In genomic region chr6:127522326-127522725, GRCm38 (mm10) we compare ENCODE assay signal across 30 mouse cellular contexts. TPM values are rescaled to one million over a fixed set of nuclear protein-coding genes. Genes with fewer than 3 reads are reported as not detected.
DNase-seq lines count a peak whose midpoint lies in the region; ATAC-seq lines count a peak whose summit lies in the region.
"Had no signal": no experiment of that assay in that cellular context is flagged by ENCODE, and none has a peak within 500 bp of the region (broad histone marks: within the 10 kb centered on the region; RNA-seq: fewer than 3 reads in every experiment).

No protein-coding gene starts in this region.

- H3K27ac ChIP-seq in kidney, embryonic 15.5 days: no peak overlapping the region
- H3K27ac ChIP-seq: embryonic facial prominence, embryonic 13.5 days; forebrain, embryonic 10.5 days; forebrain, embryonic 15.5 days; heart, embryonic 15.5 days; hindbrain, embryonic 15.5 days; liver, embryonic 15.5 days; lung, embryonic 15.5 days; midbrain, embryonic 10.5 days; neural tube, embryonic 13.5 days; stomach, embryonic 15.5 days had no signal

- H3K27me3 ChIP-seq in kidney, embryonic 15.5 days: no peaks in the 10 kb centered on the region
- H3K27me3 ChIP-seq: forebrain, embryonic 15.5 days; hindbrain, embryonic 15.5 days; liver, embryonic 15.5 days; lung, embryonic 15.5 days; neural tube, embryonic 13.5 days; stomach, embryonic 15.5 days had no signal

- H3K4me2 ChIP-seq in kidney, embryonic 15.5 days: peak overlapping the region; percentile 30; the same call in 1 of the 2 replicates
- H3K4me2 ChIP-seq: embryonic facial prominence, embryonic 13.5 days; forebrain, embryonic 15.5 days; heart, embryonic 15.5 days; hindbrain, embryonic 15.5 days; liver, embryonic 15.5 days; lung, embryonic 15.5 days; neural tube, embryonic 13.5 days; stomach, embryonic 15.5 days had no signal

- no peaks in the 10 kb centered on the region for H3K9me3 ChIP-seq in kidney, embryonic 15.5 days (replicated peaks)
- H3K9me3 ChIP-seq: embryonic facial prominence, embryonic 13.5 days; forebrain, embryonic 10.5 days; forebrain, embryonic 15.5 days; heart, embryonic 15.5 days; hindbrain, embryonic 15.5 days; liver, embryonic 15.5 days; lung, embryonic 15.5 days; midbrain, embryonic 10.5 days; neural tube, embryonic 13.5 days; stomach, embryonic 15.5 days had no signal

- H3K9ac ChIP-seq in kidney, embryonic 15.5 days: no peak overlapping the region
- H3K9ac ChIP-seq: embryonic facial prominence, embryonic 13.5 days; forebrain, embryonic 15.5 days; heart, embryonic 15.5 days; hindbrain, embryonic 15.5 days; liver, embryonic 15.5 days; lung, embryonic 15.5 days; neural tube, embryonic 13.5 days; stomach, embryonic 15.5 days had no signal

- H3K36me3 ChIP-seq in kidney, embryonic 15.5 days: no peaks in the 10 kb centered on the region
- H3K36me3 ChIP-seq: embryonic facial prominence, embryonic 13.5 days; forebrain, embryonic 10.5 days; forebrain, embryonic 15.5 days; heart, embryonic 15.5 days; hindbrain, embryonic 15.5 days; liver, embryonic 15.5 days; lung, embryonic 15.5 days; midbrain, embryonic 10.5 days; neural tube, embryonic 13.5 days; stomach, embryonic 15.5 days had no signal

- H3K4me3 ChIP-seq in kidney, embryonic 15.5 days (replicated peaks): no peak overlapping the region
- H3K4me3 ChIP-seq: embryonic facial prominence, embryonic 13.5 days; forebrain, embryonic 10.5 days; forebrain, embryonic 15.5 days; heart, embryonic 15.5 days; hindbrain, embryonic 15.5 days; liver, embryonic 15.5 days; lung, embryonic 15.5 days; midbrain, embryonic 10.5 days; myocyte; neural tube, embryonic 13.5 days; stomach, embryonic 15.5 days had no signal

- WGBS in kidney, embryonic 15.5 days: 14% methylated on average over 9 of the region's 9 CpGs

- ATAC-seq in frontal cortex, adult (ENCODE audit: low TSS enrichment): peak; percentile 16; the same call in 1 of the 2 replicates
- ATAC-seq in kidney, embryonic 15.5 days (replicated peaks; ENCODE audit: low FRiP score): no peak
- ATAC-seq in granulocyte monocyte progenitor cell, adult 5-6 weeks (replicated peaks; ENCODE audit: poor library complexity, severe bottlenecking): peak; percentile 85
- ATAC-seq: forebrain, embryonic 15.5 days; inflammation-experienced regulatory T-cells, adult 6 months; Patski had no signal

- no peak for DNase-seq in frontal cortex, postnatal 14 days (ENCODE audit: low spot score in 2 of 2)
- no peak for DNase-seq in kidney, postnatal 14 days
- peak; percentile 13 for DNase-seq in naive thymus-derived CD4-positive, alpha-beta T cell, adult 2 months (ENCODE audit: low read depth)
- DNase-seq in layer of hippocampus, postnatal 36 days: no peak
- DNase-seq in ovary, postnatal 10 days (ENCODE audit: low spot score): no peak
- DNase-seq: adrenal gland, postnatal 10 days; cerebellum, adult 11 months; cerebellum, adult 9-11 months; heart, postnatal 4 days; kidney, adult 11 months; liver; lung, postnatal 4 days; retina, postnatal 1 day; right cerebral cortex, postnatal 25 days had no signal

- H3K4me1 ChIP-seq in kidney, embryonic 15.5 days: peaks cover 21% of the 10 kb centered on the region
- H3K4me1 ChIP-seq: embryonic facial prominence, embryonic 13.5 days; forebrain, embryonic 10.5 days; forebrain, embryonic 15.5 days; hindbrain, embryonic 15.5 days; midbrain, embryonic 10.5 days; neural tube, embryonic 13.5 days; stomach, embryonic 15.5 days had no signal

RNA-seq across cellular contexts. Expression of gene Cracr2a, which starts 38.8 kb away (rescaled TPM):
- polyA plus RNA-seq in kidney, embryonic 15.5 days (2015; fragmentation: Nextera tagmentation; extraction: Ambion mirVana): 1.8 and 1.9 TPM in 2 replicates
- 8.6 and 9.4 TPM in 2 replicates for total RNA-seq in granulocyte monocyte progenitor cell, adult 5-6 weeks (2014; fragmentation: Nextera tagmentation)
- total RNA-seq in granulocyte monocyte progenitor cell, adult 5-6 weeks (2017): 9.5 and 9.6 TPM in 2 replicates
- total RNA-seq in layer of hippocampus, postnatal 36 days (2021): 1 to 10 TPM; 1.8 to 2.6 TPM
- polyA plus RNA-seq: myocyte, Patski had no signal
